Mouse (Mus musculus): ENCODE data around the gene Nckap5. TPM values are rescaled to one million over a fixed set of nuclear protein-coding genes. Genes with fewer than 3 reads are reported as not detected.

Gene Nckap5
- polyA plus RNA-seq, 1 experiment, result 0.11 TPM

DNA sequence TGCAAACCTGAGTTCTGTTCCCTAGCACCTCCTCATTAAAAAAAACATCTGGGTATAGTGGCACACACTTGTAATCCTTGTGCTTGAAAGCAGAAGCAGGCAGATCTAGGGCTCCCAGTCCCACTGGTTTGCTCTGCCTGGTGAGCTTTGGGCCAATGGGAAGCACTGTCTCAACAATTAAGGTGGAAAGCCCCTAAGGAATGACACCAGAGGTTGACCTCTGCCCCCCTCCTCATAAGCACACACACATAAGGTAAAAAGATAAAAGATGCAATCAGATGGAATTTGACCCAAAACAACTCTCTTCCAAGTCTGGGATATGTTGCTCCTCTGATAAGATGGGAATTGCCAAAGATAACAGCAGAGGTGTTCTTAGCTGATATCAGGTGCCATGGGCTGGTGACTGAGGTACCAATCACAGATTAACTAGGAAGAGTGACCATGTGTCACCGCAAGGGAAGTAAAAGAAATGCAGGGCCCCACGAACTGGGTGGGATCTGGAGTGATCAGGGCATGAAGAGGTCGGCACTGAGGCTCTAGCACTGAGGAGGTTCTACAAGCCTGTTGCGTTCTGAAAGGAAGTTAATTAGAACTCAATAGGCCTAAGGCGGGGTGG, 110.8 kb downstream of the Nckap5 start:
- no peak overlapping the region for H3K4me3 ChIP-seq
- H3K79me2 ChIP-seq (ENCODE audit: control insufficient read depth, insufficient read depth), result no peaks in the 10 kb centered on the region
- H3K27me3 ChIP-seq (ENCODE audit: control insufficient read depth, insufficient read depth, insufficient read length), result no peaks in the 10 kb centered on the region
- no peak for TF ChIP-seq TCF3 (IDR thresholded peaks at IDR 0.05; ENCODE audit: insufficient read length, low read depth)
- no peak overlapping the region for H3ac ChIP-seq (ENCODE audit: control insufficient read depth, insufficient read length)
- no peak overlapping the region for H3K4me2 ChIP-seq (ENCODE audit: low read depth)
- H3K36me3 ChIP-seq (ENCODE audit: control insufficient read depth, insufficient read depth), result no peaks in the 10 kb centered on the region

DNA sequence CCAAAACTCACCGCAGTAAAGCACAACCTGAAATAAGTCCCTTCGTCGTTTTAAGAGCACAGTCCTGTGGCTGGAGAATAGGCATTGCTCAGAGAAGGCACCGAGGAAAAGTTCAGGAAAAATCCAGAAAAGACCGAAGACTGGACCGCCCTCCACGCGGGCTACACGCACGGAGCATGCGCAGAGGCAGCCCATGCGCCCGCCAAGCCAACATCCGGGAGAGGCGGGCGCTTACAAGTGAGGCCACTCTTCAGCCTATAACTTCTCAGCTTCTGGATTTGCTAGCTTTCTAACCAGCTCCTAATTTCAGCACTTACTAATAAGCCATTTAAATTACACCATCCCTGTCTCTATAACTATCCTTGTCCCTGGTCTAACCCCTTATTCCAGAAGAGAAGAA, 124.0 kb downstream of the Nckap5 start:
- no peak overlapping the region for H3ac ChIP-seq (ENCODE audit: control insufficient read depth, insufficient read length)
- no peak overlapping the region for H3K4me3 ChIP-seq
- H3K79me2 ChIP-seq (ENCODE audit: control insufficient read depth, insufficient read depth), result no peaks in the 10 kb centered on the region
- no peak for TF ChIP-seq TCF12 (IDR thresholded peaks at IDR 0.05; ENCODE audit: insufficient read depth, poor library complexity, severe bottlenecking)
- no peak for TF ChIP-seq SRF (IDR thresholded peaks at IDR 0.05; ENCODE audit: control insufficient read depth, insufficient read length, low read depth)
- no peak for TF ChIP-seq MAX (IDR thresholded peaks at IDR 0.05; ENCODE audit: low read depth)
- no peak for TF ChIP-seq POLR2A (IDR thresholded peaks at IDR 0.05; ENCODE audit: insufficient read length, low read depth)
- TF ChIP-seq TCF3 (IDR thresholded peaks at IDR 0.05; ENCODE audit: insufficient read length, low read depth), result no peak
- no peak for TF ChIP-seq MYOG (IDR thresholded peaks at IDR 0.05; ENCODE audit: control insufficient read depth in 1 of 3, insufficient read depth in 1 of 3, insufficient read length in 2 of 3, low read depth in 2 of 3)
- no peak for TF ChIP-seq REST (IDR thresholded peaks at IDR 0.05; ENCODE audit: insufficient read depth, insufficient read length)
- no peak for TF ChIP-seq CEBPB (IDR thresholded peaks at IDR 0.05; ENCODE audit: insufficient read depth, poor library complexity, severe bottlenecking)
- TF ChIP-seq E2F4 (IDR thresholded peaks at IDR 0.05; ENCODE audit: insufficient read depth), result no peak
- H3K4me2 ChIP-seq (ENCODE audit: low read depth), result no peak overlapping the region
- H3K36me3 ChIP-seq (ENCODE audit: control insufficient read depth, insufficient read depth), result no peaks in the 10 kb centered on the region
- H3K27me3 ChIP-seq (ENCODE audit: control insufficient read depth, insufficient read depth, insufficient read length), result no peaks in the 10 kb centered on the region

DNA sequence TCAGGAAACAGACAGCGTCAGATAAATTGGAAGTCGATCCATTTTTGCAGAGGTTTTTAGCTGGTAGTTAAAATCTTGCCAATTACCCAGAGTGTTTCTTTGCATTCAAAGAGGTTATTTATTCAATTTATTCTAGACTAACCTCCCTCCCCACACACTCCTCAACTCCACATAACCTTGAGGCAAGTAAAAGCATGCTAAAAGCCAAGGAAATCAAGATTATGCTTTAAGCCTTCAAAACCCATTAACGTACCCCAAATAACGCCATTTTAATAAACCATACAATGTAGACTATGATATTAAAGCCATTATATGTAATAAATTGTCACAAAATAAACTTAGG, 129.7 kb downstream of the Nckap5 start:
- no peaks in the 10 kb centered on the region for H3K36me3 ChIP-seq (ENCODE audit: control insufficient read depth, insufficient read depth)

DNA sequence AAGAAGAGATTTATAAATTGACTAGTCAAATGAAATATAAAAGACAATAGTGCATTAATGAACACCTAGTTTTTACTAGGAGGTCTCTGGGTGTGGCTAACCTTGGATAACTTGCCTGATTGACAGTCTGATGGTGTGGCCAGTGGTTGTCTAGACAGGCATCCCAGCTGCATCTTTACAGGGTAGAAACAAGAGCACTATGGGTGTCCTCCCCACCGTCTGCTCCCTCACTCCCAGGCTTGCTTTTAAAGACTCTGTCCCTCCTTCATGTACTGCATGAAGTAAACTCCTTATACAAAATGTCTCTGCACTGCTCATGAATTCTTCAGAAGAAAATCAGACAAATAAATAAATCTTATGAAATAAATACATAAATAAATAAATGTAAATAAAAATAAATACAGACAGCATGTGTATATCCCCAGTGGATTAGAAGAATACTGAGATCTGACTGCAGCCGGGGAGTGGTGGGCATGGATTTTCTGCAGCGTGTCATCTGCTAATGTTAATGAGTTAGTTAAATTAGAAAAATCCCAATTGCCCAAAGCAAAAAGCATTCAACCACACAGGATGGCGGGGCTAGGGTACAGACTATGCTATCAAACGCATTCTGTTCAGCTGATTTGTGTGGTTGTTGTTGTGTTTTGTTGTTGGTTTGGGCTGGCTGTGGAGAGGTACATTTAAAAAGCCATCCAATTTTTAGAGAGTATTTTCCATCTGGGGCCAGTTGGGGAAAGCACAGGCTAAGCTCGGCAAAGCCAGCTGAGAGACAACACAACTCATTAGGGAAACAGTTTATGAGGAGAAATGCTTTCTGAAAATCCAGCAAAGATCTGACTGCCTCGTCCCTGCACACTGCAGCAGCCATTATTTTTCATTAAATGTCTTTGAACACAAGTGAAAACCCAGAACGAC, 130.3 kb downstream of the Nckap5 start:
- Histone ChIP-seq H3K4me3 (no peak overlapping the region), H3K36me3 (ENCODE audit: control insufficient read depth, insufficient read depth) (no peaks in the 10 kb centered on the region), H3ac (ENCODE audit: control insufficient read depth, insufficient read length) (no peak overlapping the region), H3K27me3 (ENCODE audit: control insufficient read depth, insufficient read depth, insufficient read length) (no peaks in the 10 kb centered on the region), H3K4me2 (ENCODE audit: low read depth) (no peak overlapping the region), H3K79me2 (ENCODE audit: control insufficient read depth, insufficient read depth) (no peaks in the 10 kb centered on the region)
- TF ChIP-seq MYOD1 (IDR thresholded peaks at IDR 0.05; ENCODE audit: control insufficient read depth in 1 of 3, insufficient read length in 2 of 3, low read depth in 2 of 3) (no peak), POLR2A (IDR thresholded peaks at IDR 0.05; ENCODE audit: insufficient read length, low read depth) (no peak), REST (IDR thresholded peaks at IDR 0.05; ENCODE audit: insufficient read depth, insufficient read length) (no peak), MYOG (IDR thresholded peaks at IDR 0.05; ENCODE audit: control insufficient read depth in 1 of 3, insufficient read depth in 1 of 3, insufficient read length in 2 of 3, low read depth in 2 of 3) (no peak), TCF12 (IDR thresholded peaks at IDR 0.05; ENCODE audit: insufficient read depth, poor library complexity, severe bottlenecking) (no peak), POLR2AphosphoS2 (IDR thresholded peaks at IDR 0.05; ENCODE audit: insufficient read length, low read depth) (no peak), USF1 (IDR thresholded peaks at IDR 0.05; ENCODE audit: low read depth) (no peak), MAX (IDR thresholded peaks at IDR 0.05; ENCODE audit: low read depth) (no peak), SRF (IDR thresholded peaks at IDR 0.05; ENCODE audit: control insufficient read depth, insufficient read length, low read depth) (no peak), E2F4 (IDR thresholded peaks at IDR 0.05; ENCODE audit: insufficient read depth) (no peak)

More for the DNA sequence above, 129.7 kb downstream of the Nckap5 start:
- no peak overlapping the region for H3K4me2 ChIP-seq (ENCODE audit: low read depth)
- H3K27me3 ChIP-seq (ENCODE audit: control insufficient read depth, insufficient read depth, insufficient read length), result no peaks in the 10 kb centered on the region
- no peaks in the 10 kb centered on the region for H3K79me2 ChIP-seq (ENCODE audit: control insufficient read depth, insufficient read depth)
- no peak overlapping the region for H3ac ChIP-seq (ENCODE audit: control insufficient read depth, insufficient read length)
- no peak for TF ChIP-seq SRF (IDR thresholded peaks at IDR 0.05; ENCODE audit: control insufficient read depth, insufficient read length, low read depth)
- TF ChIP-seq POLR2AphosphoS2 (IDR thresholded peaks at IDR 0.05; ENCODE audit: insufficient read length, low read depth), result no peak
- TF ChIP-seq TCF12 (IDR thresholded peaks at IDR 0.05; ENCODE audit: insufficient read depth, poor library complexity, severe bottlenecking), result no peak
- no peak for TF ChIP-seq POLR2A (IDR thresholded peaks at IDR 0.05; ENCODE audit: insufficient read length, low read depth)
- TF ChIP-seq CEBPB (IDR thresholded peaks at IDR 0.05; ENCODE audit: insufficient read depth, poor library complexity, severe bottlenecking), result no peak
- no peak for TF ChIP-seq E2F4 (IDR thresholded peaks at IDR 0.05; ENCODE audit: insufficient read depth)
- no peak overlapping the region for H3K4me3 ChIP-seq

DNA sequence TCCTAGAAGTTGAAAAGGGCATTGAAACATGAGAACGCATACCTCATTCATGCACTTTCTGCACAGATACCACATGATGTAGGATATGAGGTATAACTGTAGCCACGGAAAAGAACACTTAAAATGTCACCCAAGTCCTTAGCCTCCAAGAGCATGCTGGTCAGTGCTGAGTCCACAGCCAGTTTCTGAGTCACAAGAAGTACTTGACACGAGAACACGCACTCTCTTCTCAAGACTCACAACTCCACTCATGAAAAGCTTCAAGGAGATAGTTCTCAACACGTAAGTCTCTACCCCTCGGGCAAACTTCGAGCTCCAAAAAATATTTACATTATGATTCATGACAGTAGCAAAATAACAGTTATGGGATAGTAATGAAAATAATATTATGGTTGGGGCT, 137.0 kb downstream of the Nckap5 start:
- H3K79me2 ChIP-seq (ENCODE audit: control insufficient read depth, insufficient read depth), result no peaks in the 10 kb centered on the region
- no peaks in the 10 kb centered on the region for H3K36me3 ChIP-seq (ENCODE audit: control insufficient read depth, insufficient read depth)
- no peak overlapping the region for H3K4me3 ChIP-seq
- no peak overlapping the region for H3K4me2 ChIP-seq (ENCODE audit: low read depth)
- no peaks in the 10 kb centered on the region for H3K27me3 ChIP-seq (ENCODE audit: control insufficient read depth, insufficient read depth, insufficient read length)
- TF ChIP-seq USF1 (IDR thresholded peaks at IDR 0.05; ENCODE audit: low read depth) (no peak), E2F4 (IDR thresholded peaks at IDR 0.05; ENCODE audit: insufficient read depth) (no peak), TCF3 (IDR thresholded peaks at IDR 0.05; ENCODE audit: insufficient read length, low read depth) (no peak), MYOD1 (IDR thresholded peaks at IDR 0.05; ENCODE audit: control insufficient read depth in 1 of 3, insufficient read length in 2 of 3, low read depth in 2 of 3) (no peak), REST (IDR thresholded peaks at IDR 0.05; ENCODE audit: insufficient read depth, insufficient read length) (no peak), POLR2A (IDR thresholded peaks at IDR 0.05; ENCODE audit: insufficient read length, low read depth) (no peak), MAX (IDR thresholded peaks at IDR 0.05; ENCODE audit: low read depth) (no peak), SRF (IDR thresholded peaks at IDR 0.05; ENCODE audit: control insufficient read depth, insufficient read length, low read depth) (no peak)
- no peak overlapping the region for H3ac ChIP-seq (ENCODE audit: control insufficient read depth, insufficient read length)

All from myocyte (in vitro differentiated cells).